Mouse (Mus musculus) left cerebral cortex, adult 6 months (tissue): ENCODE data around the gene Cfhr1. TPM values are rescaled to one million over a fixed set of nuclear protein-coding genes. Genes with fewer than 3 reads are reported as not detected.

Experiments used
- long read RNA-seq, 2 experiments: library from polyadenylated mRNA; unstranded; transcript quantifications; one replicate each; pipeline ENCODE4 v2.0.0; 2019 to 2020
- polyA plus RNA-seq: library from polyadenylated mRNA; unstranded; fragments of <200 nt; fragmentation: Nextera tagmentation; gene quantifications from 2 replicates; pipeline ENCODE4 v1.2.3, GENCODE M21; 2021

Gene Cfhr1
- not detected in 2 replicates for polyA plus RNA-seq
- long read RNA-seq, experiment 1, result 0 reads
- long read RNA-seq, experiment 2, result 0 reads

DNA sequence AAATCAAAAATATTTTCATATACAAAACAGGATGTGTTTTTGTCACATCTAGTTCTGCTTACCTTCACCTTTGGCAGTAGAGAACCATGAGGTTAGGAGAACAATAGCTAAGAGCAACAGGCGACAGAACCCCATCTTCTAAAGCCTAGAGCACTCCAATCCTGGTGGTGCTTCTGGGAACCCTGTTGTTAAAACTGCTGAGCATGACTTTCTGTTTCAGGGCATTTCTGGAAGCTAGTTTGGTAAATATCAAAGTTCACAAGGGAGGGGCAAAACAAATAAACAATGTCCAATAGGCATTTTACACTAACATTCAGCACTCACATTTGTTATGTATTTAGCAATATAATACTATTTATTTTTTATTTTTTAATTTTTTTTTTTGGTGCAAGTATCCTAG lies at the start of gene Cfhr1:
TSS of gene Cfhr1 (minus strand) at position 249 of the 400 bp plus-strand sequence.

DNA sequence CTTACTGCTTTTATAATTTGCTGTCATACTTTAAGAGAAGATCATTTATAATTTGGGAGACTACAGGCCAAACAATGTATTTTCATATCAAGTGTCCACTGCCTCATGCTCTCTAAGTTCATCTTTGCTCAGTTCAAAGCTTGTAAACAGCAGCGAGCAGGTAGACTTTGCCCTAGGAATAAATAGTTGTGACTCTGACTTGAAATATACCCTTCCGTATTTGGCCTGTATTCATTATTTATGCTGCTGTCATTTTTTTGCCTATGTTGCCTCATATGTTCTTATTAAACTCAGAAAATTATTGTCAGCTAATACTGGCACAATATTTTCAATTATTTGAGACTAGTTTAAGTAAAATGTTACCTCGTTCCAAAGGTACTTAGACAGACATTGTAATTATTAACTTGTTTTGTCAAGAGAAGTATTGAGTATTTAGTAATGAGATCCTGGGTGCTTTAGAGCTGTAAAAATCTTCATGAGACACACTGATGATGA lies 58.8 kb downstream of the Cfhr1 start, which contains the start of gene F13b:
TSS of gene F13b (plus strand) at position 445 of the 495 bp plus-strand sequence.

Other genes with a start within 250 kb of the Cfhr1 start
- 0.26 and 0.36 TPM in 2 replicates for gene Crb1, start 183.2 kb downstream of the Cfhr1 start, polyA plus RNA-seq
- 6.0 and 11.5 TPM in 2 replicates for gene Zbtb41, start 138.0 kb downstream of the Cfhr1 start, polyA plus RNA-seq
- 0.06 TPM in 2 replicates for gene Aspm, start 105.5 kb downstream of the Cfhr1 start, polyA plus RNA-seq
- gene F13b, start 58.6 kb downstream of the Cfhr1 start, polyA plus RNA-seq, result not detected in 2 replicates
- gene Gm4788, start 221.0 kb upstream of the Cfhr1 start, polyA plus RNA-seq, result not detected in 2 replicates